Mouse (Mus musculus) MEL (cell line): ENCODE results near the gene Kcnmb2. TPM values are rescaled to one million over a fixed set of nuclear protein-coding genes. Genes with fewer than 3 reads are reported as not detected.

Experiments
- DNase-seq: peaks from one replicate; pipeline ENCODE4 v3.0.0; 2011; ENCODE audit warnings: low read depth, low spot score
- H3K27ac ChIP-seq: 2 replicates; pipeline ENCODE4 v1.5.1; 2012; ENCODE audit warnings: low read depth, mild to moderate bottlenecking, control low read depth, low read length, moderate library complexity; ENCODE audit not compliant: control insufficient read depth
- H3K27me3 ChIP-seq, 2 experiments: fragments of 150-350 bp in 1 of 2; sonication (generic) in 1 of 2; 2 replicates each; pipeline ENCODE4 v1.6.1; 2012; ENCODE audit warnings: low read length in 2 of 2, mild to moderate bottlenecking in 2 of 2, improper control_type of control experiment in 1 of 2, moderate library complexity in 1 of 2; ENCODE audit not compliant: insufficient read depth in 2 of 2, control insufficient read depth in 1 of 2
- H3K36me3 ChIP-seq, 2 experiments: 2 replicates each; pipeline ENCODE4 v1.6.1; 2012 to 2014; ENCODE audit warnings: low read length in 2 of 2, improper control_type of control experiment in 1 of 2, inconsistent platforms in 1 of 2, mild to moderate bottlenecking in 1 of 2; ENCODE audit not compliant: insufficient read depth in 2 of 2, control insufficient read depth in 1 of 2
- H3K4me1 ChIP-seq, 2 experiments: fragments of 150-350 bp in 1 of 2; sonication (generic) in 1 of 2; 2 replicates each; pipeline ENCODE4 v1.6.1; 2012; ENCODE audit warnings: low read length in 2 of 2, improper control_type of control experiment in 1 of 2, mild to moderate bottlenecking in 1 of 2; ENCODE audit not compliant: insufficient read depth in 2 of 2, control insufficient read depth in 1 of 2
- H3K4me3 ChIP-seq, 2 experiments: fragments of 150-350 bp in 1 of 2; sonication (generic) in 1 of 2; 2 replicates each; pipeline ENCODE4 v1.5.1; 2012; ENCODE audit warnings: low read depth in 2 of 2, low read length in 2 of 2, mild to moderate bottlenecking in 2 of 2, moderate library complexity in 2 of 2, control low read depth in 1 of 2, improper control_type of control experiment in 1 of 2; ENCODE audit not compliant: control insufficient read depth in 1 of 2, insufficient read depth in 1 of 2
- H3K79me2 ChIP-seq: 2 replicates; pipeline ENCODE4 v1.6.1; 2012; ENCODE audit warnings: mild to moderate bottlenecking, low read length, moderate library complexity; ENCODE audit not compliant: control insufficient read depth, poor library complexity, insufficient read depth
- H3K9ac ChIP-seq: 2 replicates; pipeline ENCODE4 v1.6.1; 2012; ENCODE audit warnings: low read depth, mild to moderate bottlenecking, control low read depth, low read length, moderate library complexity; ENCODE audit not compliant: control insufficient read depth, poor library complexity, severe bottlenecking
- H3K9me3 ChIP-seq: fragments of 150-350 bp; sonication (generic); replicated peaks from 2 replicates; pipeline ENCODE4 v1.6.1; 2012; ENCODE audit warnings: mild to moderate bottlenecking, low read length, improper control_type of control experiment, moderate library complexity; ENCODE audit not compliant: insufficient read depth
- BHLHE40 ChIP-seq: IDR thresholded peaks from 2 replicates; pipeline ENCODE4 v1.6.1; 2012; ENCODE audit warnings: low read depth, mild to moderate bottlenecking, inconsistent platforms, low read length, improper control_type of control experiment, borderline replicate concordance
- E2F4 ChIP-seq: IDR thresholded peaks from 2 replicates; pipeline ENCODE4 v1.6.1; 2011; ENCODE audit warnings: low read depth, low read length, improper control_type of control experiment, borderline replicate concordance
- ELF1 ChIP-seq: IDR thresholded peaks from 2 replicates; pipeline ENCODE4 v1.6.1; 2014; ENCODE audit warnings: low read depth, mild to moderate bottlenecking, inconsistent platforms, low read length, improper control_type of control experiment, moderate library complexity
- EP300 ChIP-seq, 2 experiments: IDR thresholded peaks; 2 replicates each; pipeline ENCODE4 v1.6.1; 2011; ENCODE audit warnings: improper control_type of control experiment in 2 of 2, low read length in 2 of 2, low read depth in 1 of 2, mild to moderate bottlenecking in 1 of 2
- ETS1 ChIP-seq: IDR thresholded peaks from 2 replicates; pipeline ENCODE4 v1.6.1; 2012; ENCODE audit warnings: low read depth, mild to moderate bottlenecking, inconsistent platforms, low read length, improper control_type of control experiment, moderate library complexity
- GABPA ChIP-seq: IDR thresholded peaks from 2 replicates; pipeline ENCODE4 v1.6.1; 2012; ENCODE audit warnings: low read depth, mild to moderate bottlenecking, inconsistent platforms, low read length, improper control_type of control experiment, moderate library complexity
- HCFC1 ChIP-seq: IDR thresholded peaks from 2 replicates; pipeline ENCODE4 v1.6.1; 2012; ENCODE audit warnings: low read depth, mild to moderate bottlenecking, inconsistent platforms, low read length, improper control_type of control experiment, moderate library complexity
- MAFK ChIP-seq: IDR thresholded peaks from 2 replicates; pipeline ENCODE4 v1.6.1; 2011; ENCODE audit warnings: low read depth, mild to moderate bottlenecking, low read length, improper control_type of control experiment, borderline replicate concordance
- MAX ChIP-seq: IDR thresholded peaks from 2 replicates; pipeline ENCODE4 v1.6.1; 2011; ENCODE audit warnings: low read length, improper control_type of control experiment
- MYB ChIP-seq: IDR thresholded peaks from 2 replicates; pipeline ENCODE4 v1.6.1; 2011; ENCODE audit warnings: mild to moderate bottlenecking, low read depth, low read length, improper control_type of control experiment
- MYC ChIP-seq: IDR thresholded peaks from 2 replicates; pipeline ENCODE4 v1.6.1; 2011; ENCODE audit warnings: low read depth, mild to moderate bottlenecking, low read length, improper control_type of control experiment, moderate library complexity
- NELFE ChIP-seq: IDR thresholded peaks from 2 replicates; pipeline ENCODE4 v1.6.1; 2011; ENCODE audit warnings: low read depth, low read length, improper control_type of control experiment
- POLR2AphosphoS5 ChIP-seq: IDR thresholded peaks from 2 replicates; pipeline ENCODE4 v1.6.1; 2012; ENCODE audit warnings: low read depth, borderline replicate concordance, mild to moderate bottlenecking, inconsistent platforms, low read length, moderate library complexity, mixed read lengths
- RCOR1 ChIP-seq: IDR thresholded peaks from 2 replicates; pipeline ENCODE4 v1.6.1; 2012; ENCODE audit warnings: low read depth, mild to moderate bottlenecking, inconsistent platforms, low read length, improper control_type of control experiment
- SIN3A ChIP-seq: IDR thresholded peaks from 2 replicates; pipeline ENCODE4 v1.6.1; 2012; ENCODE audit warnings: low read length, improper control_type of control experiment, inconsistent platforms
- SMC3 ChIP-seq: IDR thresholded peaks from 2 replicates; pipeline ENCODE4 v1.6.1; 2011; ENCODE audit warnings: low read depth, low read length, improper control_type of control experiment
- TAL1 ChIP-seq: IDR thresholded peaks from 2 replicates; pipeline ENCODE4 v1.6.1; 2012; ENCODE audit warnings: mild to moderate bottlenecking, inconsistent platforms, low read length, moderate library complexity, mixed read lengths
- TCF12 ChIP-seq: IDR thresholded peaks from 2 replicates; pipeline ENCODE4 v1.6.1; 2014; ENCODE audit warnings: low read depth, mild to moderate bottlenecking, inconsistent platforms, low read length, improper control_type of control experiment, moderate library complexity
- USF2 ChIP-seq, 2 experiments: IDR thresholded peaks; 2 replicates each; pipeline ENCODE4 v1.6.1; 2011 to 2012; ENCODE audit warnings: improper control_type of control experiment in 2 of 2, low read length in 2 of 2, borderline replicate concordance in 1 of 2, inconsistent platforms in 1 of 2, low read depth in 1 of 2, mild to moderate bottlenecking in 1 of 2; ENCODE audit not compliant: insufficient read depth in 1 of 2
- ZC3H11A ChIP-seq: IDR thresholded peaks from 2 replicates; pipeline ENCODE4 v1.6.1; 2012; ENCODE audit warnings: low read depth, mild to moderate bottlenecking, inconsistent platforms, low read length, improper control_type of control experiment
- ZKSCAN1 ChIP-seq: IDR thresholded peaks from 2 replicates; pipeline ENCODE4 v1.6.1; 2012; ENCODE audit warnings: low read depth, mild to moderate bottlenecking, inconsistent platforms, low read length, improper control_type of control experiment, moderate library complexity
- ZMIZ1 ChIP-seq: IDR thresholded peaks from 2 replicates; pipeline ENCODE4 v1.6.1; 2012; ENCODE audit warnings: low read depth, mild to moderate bottlenecking, inconsistent platforms, low read length, improper control_type of control experiment, moderate library complexity
- ZNF384 ChIP-seq: IDR thresholded peaks from 2 replicates; pipeline ENCODE4 v1.6.1; 2012; ENCODE audit warnings: low read depth, mild to moderate bottlenecking, inconsistent platforms, low read length, improper control_type of control experiment
- polyA plus RNA-seq, 2 experiments: library from polyadenylated mRNA; stranded (reverse) in 1 of 2; unstranded in 1 of 2; fragments of >175 nt in 1 of 2; fragments of >200 nt in 1 of 2; gene quantifications; 2 replicates each; pipeline versions ENCODE4 v1.2.1 to v1.2.4; 2012; ENCODE audit warnings: low replicate concordance in 2 of 2, low read depth in 1 of 2; ENCODE audit not compliant: insufficient read length in 2 of 2, insufficient read depth in 1 of 2, missing spikeins in 1 of 2
- total RNA-seq: library from RNA; depleted of rRNA; stranded (reverse); fragments of 300-350 nt; gene quantifications from 2 replicates; pipeline ENCODE4 v1.2.3, GENCODE M21; 2012

The Kcnmb2 gene
- total and polyA plus RNA-seq, 3 experiments: not detected

DNA sequence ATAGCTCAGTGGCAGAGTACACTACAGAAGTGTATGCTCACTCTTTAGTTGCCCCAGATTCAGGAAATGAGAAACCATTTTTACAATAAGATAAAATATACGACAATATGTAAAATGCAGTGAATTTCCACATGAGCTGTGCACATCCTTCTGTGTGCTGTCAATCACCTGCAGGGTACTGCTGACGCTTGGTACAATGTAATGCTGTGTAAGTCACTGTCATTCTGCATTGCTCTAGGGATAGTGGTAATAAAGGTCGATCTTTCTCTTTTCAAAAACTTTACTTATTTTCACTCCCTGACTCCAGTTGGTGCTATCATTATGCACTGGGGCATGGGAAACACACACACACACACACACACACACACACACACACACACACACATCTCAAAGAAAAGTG, 146.5 kb downstream of the Kcnmb2 start:
- no peak overlapping the region for H3K9ac ChIP-seq
- TF ChIP-seq E2F4 (no peak), EP300 (IDR thresholded peaks at IDR 0.05; ENCODE audit: low read depth in 1 of 2, low read length in 2 of 2) (no peak), MAX (no peak), ETS1 (no peak), SMC3 (no peak), SIN3A (no peak)
- no peaks in the 10 kb centered on the region for H3K9me3 ChIP-seq
- no peaks in the 10 kb centered on the region for H3K27me3 ChIP-seq
- H3K36me3 ChIP-seq: no peaks in the 10 kb centered on the region
- H3K27ac ChIP-seq: no peak overlapping the region
- no peaks in the 10 kb centered on the region for H3K79me2 ChIP-seq
- H3K4me3 ChIP-seq: no peak overlapping the region
- no peaks in the 10 kb centered on the region for H3K4me1 ChIP-seq
- no peak for DNase-seq

DNA sequence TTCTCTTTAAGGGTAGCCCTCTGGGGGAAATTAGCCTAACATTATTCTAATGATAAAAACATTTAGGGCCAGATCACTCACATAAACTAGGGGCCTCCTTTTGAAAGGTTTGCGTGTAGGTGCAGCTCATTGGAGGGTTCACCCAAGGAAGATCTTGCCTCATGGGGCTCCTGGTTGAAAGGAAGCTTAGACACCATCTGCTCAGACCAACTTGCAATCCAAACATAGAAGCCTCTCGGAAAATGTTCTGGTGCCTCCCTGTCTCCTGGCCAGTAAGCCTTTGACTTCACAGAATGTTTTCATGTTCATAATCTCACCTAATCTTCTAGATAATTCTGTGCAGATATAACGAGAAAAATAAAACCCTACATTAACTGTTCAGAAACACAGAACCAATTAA, 150.3 kb downstream of the Kcnmb2 start:
- Histone ChIP-seq H3K27ac (no peak overlapping the region), H3K9ac (no peak overlapping the region), H3K36me3 (no peaks in the 10 kb centered on the region), H3K27me3 (no peaks in the 10 kb centered on the region)
- TF ChIP-seq ZNF384 (no peak), ELF1 (no peak), EP300 (IDR thresholded peaks at IDR 0.05; ENCODE audit: low read depth in 1 of 2, low read length in 2 of 2) (no peak), TAL1 (no peak), E2F4 (no peak), MAFK (no peak), HCFC1 (no peak), POLR2AphosphoS5 (no peak), MYC (no peak), NELFE (no peak), BHLHE40 (no peak), RCOR1 (no peak), MYB (no peak), ZKSCAN1 (no peak), GABPA (no peak), ZMIZ1 (no peak), ZC3H11A (no peak), USF2 (IDR thresholded peaks at IDR 0.05; ENCODE audit: borderline replicate concordance in 1 of 2, insufficient read depth in 1 of 2, low read depth in 1 of 2, low read length in 2 of 2) (no peak), TCF12 (no peak)
- TF ChIP-seq, all 39 proteins: peak for 0
- no peaks in the 10 kb centered on the region for H3K79me2 ChIP-seq
- H3K4me1 ChIP-seq: no peaks in the 10 kb centered on the region
- no peak overlapping the region for H3K4me3 ChIP-seq
- DNase-seq: no peak
- no peaks in the 10 kb centered on the region for H3K9me3 ChIP-seq
